Mouse (Mus musculus) ES-E14 (cell line): Measurements from ENCODE around the gene Chst4.

ENCODE experiments used
- CHD2 ChIP-seq: IDR thresholded peaks from 2 replicates; pipeline ENCODE4 v1.6.1; 2014; ENCODE audit warnings: mild to moderate bottlenecking, low read depth, low read length, inconsistent platforms
- MAFK ChIP-seq: IDR thresholded peaks from 2 replicates; pipeline ENCODE4 v1.6.1; 2014; ENCODE audit warnings: mild to moderate bottlenecking, low read depth, low read length, inconsistent platforms; ENCODE audit not compliant: insufficient read depth
- ZC3H11A ChIP-seq: IDR thresholded peaks from 2 replicates; pipeline ENCODE4 v1.6.1; 2012; ENCODE audit warnings: low read depth, mild to moderate bottlenecking, inconsistent platforms, low read length, borderline replicate concordance

- TF ChIP-seq ZC3H11A = no peak
- TF ChIP-seq CHD2 = no peak
- no peak for TF ChIP-seq MAFK
Observed at GRCm38 (mm10) chr8:109989151-109989550, 50.4 kb downstream of the Chst4 start.
